Mouse (Mus musculus) brain, embryonic 14.5 days (tissue): ENCODE results near the gene Lrig2. TPM values are rescaled to one million over a fixed set of nuclear protein-coding genes. Genes with fewer than 3 reads are reported as not detected.

Experiments used
- DNase-seq: peaks from one replicate; pipeline ENCODE4 v3.0.0-alpha.2; 2011; ENCODE audit warnings: low read depth
- CTCF ChIP-seq: fragments of 200-500 bp; IDR thresholded peaks from 2 replicates; pipeline ENCODE4 v1.5.1; 2012; ENCODE audit warnings: inconsistent platforms, mild to moderate bottlenecking, moderate library complexity, borderline replicate concordance; ENCODE audit not compliant: insufficient read depth, insufficient read length; ENCODE audit errors: extremely low read depth
- POLR2A ChIP-seq: fragments of 200-500 bp; IDR thresholded peaks from 2 replicates; pipeline ENCODE4 v1.6.1; 2012; ENCODE audit warnings: mild to moderate bottlenecking, inconsistent platforms, borderline replicate concordance; ENCODE audit not compliant: poor library complexity, insufficient read depth, insufficient read length, severe bottlenecking; ENCODE audit errors: extremely low read depth
- polyA plus RNA-seq: library from polyadenylated mRNA; depleted of rRNA; stranded (reverse); fragments of >200 nt; gene quantifications from 2 replicates; pipeline ENCODE4 v1.2.3, GENCODE M21; 2012

Lrig2 gene
- polyA plus RNA-seq, 1 experiment: 30.3 TPM

DNA sequence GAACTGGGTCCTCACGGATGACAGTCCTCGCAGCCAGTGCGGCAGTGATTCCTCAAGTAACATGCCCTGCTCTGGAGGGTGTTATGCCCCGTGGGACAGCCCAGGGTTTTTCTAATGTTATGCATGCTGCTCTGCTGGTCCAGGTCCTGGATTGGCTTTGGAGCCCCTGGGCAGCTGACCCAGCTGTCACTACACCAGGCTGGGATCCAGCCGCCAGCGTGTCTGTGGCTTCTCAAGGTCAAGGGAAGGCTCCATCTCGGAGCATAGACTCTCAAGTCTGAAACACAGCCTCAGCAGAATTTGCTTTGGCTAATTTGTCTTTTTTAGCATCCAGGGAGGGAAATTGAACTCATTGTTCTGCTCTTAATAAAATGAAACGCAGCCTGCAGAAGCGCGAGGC, 121.6 kb downstream of the Lrig2 start:
- no peak for TF ChIP-seq POLR2A
- no peak for TF ChIP-seq CTCF
- DNase-seq: peak; percentile 32

DNA sequence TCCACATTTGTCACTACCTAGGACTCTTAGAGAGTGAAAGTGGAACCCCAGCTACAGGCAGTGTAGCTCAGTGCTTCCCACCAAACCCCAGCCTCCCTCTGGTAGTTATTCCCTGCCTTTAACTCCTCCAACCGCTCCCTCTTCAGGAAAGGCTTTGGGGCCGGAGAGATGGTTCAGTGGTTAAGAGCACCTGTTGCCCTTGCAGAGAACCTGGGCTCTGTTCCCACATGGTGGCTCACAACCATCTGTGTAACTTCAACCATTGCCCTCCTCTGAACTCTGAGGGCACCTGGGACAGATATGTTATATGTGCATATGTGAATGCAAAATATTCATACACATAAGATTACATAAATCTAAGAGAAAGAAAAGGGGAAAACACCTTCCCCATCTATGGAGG, 122.3 kb downstream of the Lrig2 start:
- no peak for DNase-seq
- TF ChIP-seq POLR2A: no peak
- TF ChIP-seq CTCF: no peak

DNA sequence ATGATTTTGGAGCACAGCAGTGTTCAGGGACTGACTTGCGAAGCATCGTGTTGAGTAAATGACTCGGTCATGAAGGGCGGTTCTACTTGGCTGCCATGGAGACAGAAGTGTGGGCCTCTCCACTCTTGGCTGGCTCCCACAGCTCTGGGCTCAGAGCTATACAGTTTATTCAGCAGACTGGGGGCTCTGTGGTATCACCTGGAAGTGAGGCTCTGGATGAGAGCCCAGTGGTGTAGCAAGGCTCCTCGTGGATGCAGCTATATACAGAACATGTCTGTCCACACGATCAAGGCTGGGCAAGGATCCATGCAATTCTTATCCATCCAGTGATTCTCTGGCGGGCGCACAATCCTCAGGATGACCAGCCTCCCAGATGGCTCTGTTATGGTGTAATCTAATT, 126.1 kb downstream of the Lrig2 start:
- peak; percentile 82 for DNase-seq
- TF ChIP-seq POLR2A: no peak
- no peak for TF ChIP-seq CTCF

DNA sequence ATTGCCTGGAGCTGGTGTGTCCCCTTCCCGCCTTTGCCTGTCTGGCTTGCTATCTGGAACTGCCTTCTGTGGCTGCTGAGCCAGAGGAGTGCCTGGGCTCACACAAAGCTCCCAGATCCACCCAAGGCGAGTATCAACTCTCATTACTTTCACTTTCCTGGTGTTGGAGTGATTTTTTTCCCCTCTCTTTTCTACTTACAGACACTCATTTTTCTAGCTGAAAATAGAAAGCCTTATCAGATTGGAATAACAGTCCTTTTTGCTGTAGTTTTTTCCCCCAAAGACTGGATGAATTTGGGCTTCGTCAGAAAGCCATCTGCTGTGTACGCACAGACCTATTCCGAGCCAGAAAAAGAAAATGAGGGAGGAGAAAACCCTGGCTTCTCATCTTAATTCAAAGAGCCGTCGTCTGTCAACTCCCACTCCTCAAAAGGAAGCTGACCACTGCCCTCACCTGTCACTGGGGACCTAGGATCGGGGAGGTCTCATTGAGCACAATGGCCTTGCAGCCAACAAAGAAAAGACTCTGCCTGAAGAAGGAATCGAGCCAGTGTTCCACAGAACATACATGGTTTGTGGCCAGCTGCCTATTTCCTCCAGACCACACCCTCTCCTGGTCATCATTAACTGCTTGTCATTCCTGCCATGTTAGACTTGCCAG, 127.9 kb downstream of the Lrig2 start:
- no peak for TF ChIP-seq POLR2A
- no peak for TF ChIP-seq CTCF
- DNase-seq: peak; percentile 73

DNA sequence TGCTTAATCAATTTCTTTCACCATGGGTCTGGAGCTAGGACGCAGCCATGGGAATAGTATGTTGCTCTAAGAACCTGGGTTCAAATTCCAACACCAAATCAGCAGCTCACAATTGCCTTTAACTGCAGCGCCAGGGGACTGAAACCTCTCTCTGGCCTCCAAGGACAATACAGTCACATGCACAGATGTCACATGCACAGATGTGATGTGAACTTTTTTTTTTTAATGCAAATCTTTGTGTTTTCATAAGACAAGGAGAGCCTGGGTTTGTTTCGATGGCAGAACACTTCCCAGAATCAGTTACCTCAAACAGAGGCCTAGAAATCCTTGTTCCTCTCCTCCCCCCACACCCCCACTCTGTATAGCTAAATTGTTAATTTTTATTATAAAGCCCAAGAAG, 133.5 kb downstream of the Lrig2 start:
- no peak for DNase-seq
- TF ChIP-seq CTCF (no peak), POLR2A (no peak)

DNA sequence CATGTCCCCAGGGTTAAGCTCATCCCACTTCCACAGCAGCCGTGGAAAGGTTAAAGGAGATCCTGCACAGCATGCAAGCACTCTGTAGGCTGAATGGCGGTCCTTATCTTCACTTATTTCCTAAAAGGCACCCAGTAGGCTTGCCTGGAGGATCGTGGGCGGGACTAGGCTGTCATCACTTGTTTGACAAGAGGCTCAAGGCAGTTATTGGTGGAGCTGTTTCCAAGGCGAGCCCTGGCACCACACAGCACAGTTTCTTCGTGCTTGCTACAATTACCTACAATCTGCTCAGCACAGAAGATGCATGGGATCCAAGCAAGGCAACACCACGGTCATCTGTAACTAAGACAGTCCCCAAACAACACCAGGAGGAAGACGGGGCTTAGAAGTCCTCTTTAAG, 137.8 kb downstream of the Lrig2 start:
- no peak for DNase-seq
- TF ChIP-seq CTCF (no peak), POLR2A (no peak)

DNA sequence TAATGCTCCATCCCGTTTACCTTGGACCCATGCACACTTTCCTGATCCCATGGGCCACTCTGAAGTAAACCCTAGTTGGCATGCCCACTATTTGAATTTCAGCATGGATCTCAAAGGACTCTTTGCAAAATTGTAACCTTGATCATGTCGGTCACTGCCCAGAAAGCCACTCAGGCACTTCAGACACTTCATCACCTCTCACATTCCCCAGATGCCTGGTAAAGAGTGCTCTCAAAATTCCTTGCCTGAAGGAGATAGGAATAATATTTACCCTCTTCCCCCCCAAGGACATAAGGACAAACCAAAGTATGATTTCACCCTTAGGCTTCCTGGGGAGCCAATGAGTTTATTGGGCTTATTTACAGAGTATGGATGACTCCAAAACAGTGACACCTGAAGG, 139.3 kb downstream of the Lrig2 start:
- TF ChIP-seq POLR2A (no peak), CTCF (no peak)
- DNase-seq: no peak

DNA sequence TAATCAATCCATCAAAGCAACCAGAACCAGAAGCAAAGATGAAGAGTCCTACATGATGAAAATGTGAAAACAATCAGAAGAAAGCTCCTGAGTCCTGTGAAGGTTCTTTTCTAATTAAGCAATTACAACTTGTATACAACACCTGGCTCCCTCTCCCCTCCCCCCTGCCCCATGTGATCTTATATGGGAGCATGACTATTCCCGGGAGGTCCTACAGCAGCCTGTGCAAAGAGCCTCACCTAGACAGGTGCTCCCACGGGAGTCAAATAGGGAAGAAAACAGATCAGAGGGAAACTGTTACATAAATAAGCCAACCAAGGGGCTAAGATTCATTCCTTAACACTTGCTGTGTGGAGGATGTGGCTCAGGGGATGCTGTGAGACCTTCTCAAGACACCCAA, 143.8 kb downstream of the Lrig2 start:
- TF ChIP-seq POLR2A: no peak
- TF ChIP-seq CTCF: no peak
- no peak for DNase-seq

DNA sequence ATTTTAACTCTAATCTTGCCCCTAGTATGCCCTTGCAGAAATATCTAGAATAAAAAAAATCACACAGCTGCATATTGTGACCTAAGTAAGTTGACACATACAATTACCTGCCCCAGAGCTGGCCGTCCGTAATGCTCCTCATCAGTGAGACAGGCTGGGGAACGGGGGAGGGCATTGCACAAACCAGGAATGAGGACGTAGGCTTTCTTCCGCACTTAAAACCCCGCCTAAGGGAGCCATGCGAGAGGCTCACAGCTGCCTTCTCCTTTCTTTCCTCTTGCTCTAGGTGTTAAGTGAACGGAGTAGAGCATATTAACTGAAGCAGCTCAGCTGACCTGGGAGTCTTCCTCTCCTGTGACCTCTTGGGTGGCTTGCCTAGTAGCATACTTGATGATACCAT, 149.9 kb downstream of the Lrig2 start:
- DNase-seq: no peak
- TF ChIP-seq CTCF (no peak), POLR2A (no peak)

DNA sequence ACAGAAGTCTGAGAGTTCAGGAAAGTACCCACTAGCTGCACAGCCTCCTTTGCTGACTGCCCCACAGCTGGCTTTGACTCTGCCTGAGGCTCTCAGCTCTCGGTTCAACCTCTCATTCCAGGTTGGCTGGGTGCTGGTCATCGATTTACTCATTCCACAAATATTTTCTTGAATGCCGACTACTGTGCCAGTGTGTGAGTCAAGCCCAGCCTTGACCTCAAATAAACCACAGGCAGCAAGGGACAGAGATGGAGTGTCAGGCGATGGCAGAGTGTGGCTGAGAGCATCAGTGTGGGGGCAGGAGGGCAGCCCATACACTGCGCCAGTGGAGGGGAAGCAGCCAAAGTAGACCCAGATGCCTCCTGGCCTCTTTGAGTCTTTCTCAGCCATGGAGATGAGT, 151.4 kb downstream of the Lrig2 start:
- TF ChIP-seq CTCF (no peak), POLR2A (no peak)
- DNase-seq: no peak

DNA sequence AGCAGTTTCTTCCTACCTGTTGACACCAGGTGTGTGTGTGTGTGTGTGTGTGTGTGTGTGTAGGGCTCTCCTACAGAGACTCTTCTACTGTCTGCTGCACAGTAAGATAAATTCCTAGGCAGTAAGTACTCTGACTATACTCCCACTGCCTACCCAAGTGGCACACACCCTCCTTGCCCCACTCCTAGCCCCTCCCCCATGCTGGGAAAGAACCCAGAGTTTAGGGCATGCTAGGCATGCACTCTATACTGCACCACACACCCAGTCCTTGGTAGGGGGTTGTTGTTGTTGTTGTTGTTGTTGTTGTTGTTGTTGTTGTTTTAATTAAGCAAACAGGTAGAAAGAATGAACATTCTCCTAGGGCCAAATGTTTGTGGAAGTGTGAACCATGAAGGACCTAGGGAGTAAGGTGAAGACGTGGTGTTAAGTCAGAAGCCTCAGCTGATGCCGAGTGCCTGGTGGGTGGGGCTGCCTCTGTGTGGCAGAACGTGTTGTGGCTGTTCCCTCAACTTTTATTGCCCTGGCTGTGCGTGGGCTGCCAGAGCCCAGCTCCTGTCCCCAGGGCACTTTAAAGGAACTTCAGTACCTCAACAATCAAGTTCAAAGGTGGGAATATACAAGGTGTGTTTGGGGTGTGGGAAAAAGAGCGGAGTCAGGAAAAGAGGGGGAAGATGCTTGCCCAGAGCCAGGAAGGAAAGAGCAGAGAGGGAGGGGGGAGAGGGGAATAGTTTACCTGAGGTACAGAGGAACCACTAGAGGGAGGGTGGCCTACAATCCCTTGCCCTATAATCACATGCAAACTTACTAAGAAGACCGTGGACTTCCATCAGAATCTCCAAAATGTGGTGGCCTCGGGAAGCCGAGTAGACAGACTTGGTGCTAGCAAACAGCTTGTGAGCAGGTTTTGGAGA, 152.2 kb downstream of the Lrig2 start:
- DNase-seq: no peak
- TF ChIP-seq POLR2A (no peak), CTCF (no peak)
